Mouse (Mus musculus) midbrain, embryonic 10.5 days (tissue): Measurements from ENCODE around the gene 1700022I11Rik. TPM values are rescaled to one million over a fixed set of nuclear protein-coding genes. Genes with fewer than 3 reads are reported as not detected.

ENCODE experiments used
- polyA plus RNA-seq: library from polyadenylated mRNA; unstranded; fragments of >200 nt; fragmentation: Nextera tagmentation; extraction: Ambion mirVana; gene quantifications from 2 replicates; pipeline ENCODE4 v1.2.1, GENCODE M21; 2016

The 1700022I11Rik gene
- polyA plus RNA-seq, 1 experiment from 2014 or later: 0.59 TPM

Other genes with a start within 250 kb of the 1700022I11Rik start
- 0.48 and 1.3 TPM in 2 replicates for gene 4930578G10Rik, start 234.1 kb upstream of the 1700022I11Rik start, polyA plus RNA-seq
- 0.48 TPM in 1 of 2 replicates, not detected in the other for gene Ccl19, start 213.0 kb upstream of the 1700022I11Rik start, polyA plus RNA-seq
- gene Ccl21a, start 195.6 kb upstream of the 1700022I11Rik start, polyA plus RNA-seq: 0.21 and 0.27 TPM in 2 replicates
- not detected in 2 replicates for gene Fam205a1, start 115.7 kb upstream of the 1700022I11Rik start, polyA plus RNA-seq
- 0.38 and 0.73 TPM in 2 replicates for gene Gm12394, start 112.8 kb upstream of the 1700022I11Rik start, polyA plus RNA-seq
- gene Fam205c, start 95.4 kb upstream of the 1700022I11Rik start, polyA plus RNA-seq: 0.60 and 0.98 TPM in 2 replicates
- 1.6 and 2.1 TPM in 2 replicates for gene Phf24, start 52.9 kb upstream of the 1700022I11Rik start, polyA plus RNA-seq
- 14.9 and 22.6 TPM in 2 replicates for gene Dnajb5, start 19.8 kb upstream of the 1700022I11Rik start, polyA plus RNA-seq
- 656 and 674 TPM in 2 replicates for gene Vcp, start 30.9 kb downstream of the 1700022I11Rik start, polyA plus RNA-seq
- gene Fancg, start 40.9 kb downstream of the 1700022I11Rik start, polyA plus RNA-seq: 25.0 and 27.2 TPM in 2 replicates
- gene Pigo, start 56.2 kb downstream of the 1700022I11Rik start, polyA plus RNA-seq: 21.8 and 27.5 TPM in 2 replicates
- 419 and 471 TPM in 2 replicates for gene Stoml2, start 62.1 kb downstream of the 1700022I11Rik start, polyA plus RNA-seq
- 27.4 and 40.4 TPM in 2 replicates for gene Fam214b, start 76.6 kb downstream of the 1700022I11Rik start, polyA plus RNA-seq
- 9.9 and 14.2 TPM in 2 replicates for gene Unc13b, start 89.3 kb downstream of the 1700022I11Rik start, polyA plus RNA-seq